Comparison of ENCODE assay signal across 9 mouse cellular contexts in the genomic region with DNA sequence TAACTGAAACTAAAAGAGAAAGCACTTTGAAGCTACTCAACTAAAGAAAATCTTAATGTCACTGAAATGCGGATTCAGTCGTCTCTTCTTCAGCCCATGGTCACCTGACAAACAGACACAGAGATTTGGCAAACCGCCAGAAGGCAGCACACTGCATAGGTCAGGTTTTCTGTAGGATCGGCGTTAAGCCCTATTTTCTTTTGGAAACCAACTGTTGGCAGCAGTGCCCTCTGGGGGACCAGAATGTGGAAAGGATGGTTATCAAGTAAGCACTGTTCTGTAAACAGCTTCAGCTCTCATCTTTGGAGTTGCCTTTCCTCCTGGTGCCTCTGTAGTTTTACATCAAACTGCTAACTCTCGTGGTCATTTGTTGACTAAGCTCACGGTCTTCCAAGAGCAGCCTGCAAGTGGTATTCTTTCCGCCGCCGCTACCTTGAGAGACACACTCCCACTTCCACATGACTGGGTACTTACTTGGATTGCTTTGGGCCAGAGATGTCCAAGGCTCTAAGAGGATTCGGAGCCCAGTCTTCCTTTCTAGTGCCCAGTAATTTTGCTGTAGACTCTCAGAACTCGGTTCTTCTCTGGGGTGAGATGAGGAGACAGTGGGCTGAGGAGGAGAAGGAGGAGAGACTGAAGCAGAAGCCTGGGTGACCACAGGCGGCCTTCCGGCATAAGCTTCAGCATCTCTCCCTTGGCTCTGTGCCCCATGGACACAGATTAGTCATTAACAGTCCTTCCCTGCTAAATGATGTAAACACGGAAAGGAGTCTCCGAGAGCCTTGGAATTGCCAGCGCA. TPM values are rescaled to one million over a fixed set of nuclear protein-coding genes. Genes with fewer than 3 reads are reported as not detected.
DNase-seq lines count a peak whose midpoint lies in the region; ATAC-seq and TF ChIP-seq lines count a peak whose summit lies in the region.
"Had no signal": no experiment of that assay in that cellular context is flagged by ENCODE, and none has a peak within 500 bp of the region (broad histone marks: within the 10 kb centered on the region; RNA-seq: fewer than 3 reads in every experiment).

A gene (minus strand): TSS at position 657 of the 799 bp plus-strand sequence.

- DNase-seq in 416B (ENCODE audit: low read depth) (peak; percentile 17), Patski (ENCODE audit: low read depth, low spot score) (peak; percentile 56)
- peak; percentile 67 to 71 for DNase-seq in heart, adult 18-20 months
- DNase-seq in kidney, postnatal 0 days (ENCODE audit: low spot score), result peak; percentile 56
- DNase-seq in layer of hippocampus, adult 8-10 months (ENCODE audit: low spot score in 2 of 2), result no peak
- no peak for DNase-seq in left cerebral cortex, adult 11 months (ENCODE audit: low spot score)

- TF ChIP-seq CTCF in Patski (IDR thresholded peaks at IDR 0.05), result no peak
- TF ChIP-seq CTCF in kidney, postnatal 0 days (IDR thresholded peaks at IDR 0.05; ENCODE audit: low read depth), result 0 out of 2 replicates have a peak, but pooled peaks have one; percentile 6

- no peaks in the 10 kb centered on the region for H3K36me3 ChIP-seq in kidney, postnatal 0 days (ENCODE audit: insufficient read depth, low read length)
- no peaks in the 10 kb centered on the region for H3K36me3 ChIP-seq in stomach, embryonic 16.5 days (ENCODE audit: control insufficient read depth, insufficient read depth, low read length)

- no peaks in the 10 kb centered on the region for H3K9me3 ChIP-seq in kidney, postnatal 0 days (replicated peaks; ENCODE audit: low read length)
- no peaks in the 10 kb centered on the region for H3K9me3 ChIP-seq in stomach, embryonic 16.5 days (replicated peaks; ENCODE audit: control insufficient read depth, low read length)

- H3K4me1 ChIP-seq in kidney, postnatal 0 days (replicated peaks; ENCODE audit: insufficient read depth, low read length), result no peaks in the 10 kb centered on the region
- H3K4me1 ChIP-seq in stomach, embryonic 16.5 days (ENCODE audit: control insufficient read depth, insufficient read depth, low read length), result peaks cover 2% of the 10 kb centered on the region; the same call in 1 of the 2 replicates

- CTCF ChIA-PET in Patski (lab: Charles Lee), result interaction anchor here (1.3 to 1.6 kb wide), 3 partner anchors 8 to 60 kb away, joined by 3 to 6 read pairs (median 4); no protein-coding TSS in a partner anchor

- WGBS in kidney, postnatal 0 days, result 63% methylated on average over 17 of the region's 17 CpGs
- WGBS in stomach, embryonic 16.5 days, result 51% methylated on average over 17 of the region's 17 CpGs

- ATAC-seq in Patski, result peak; percentile 51
- ATAC-seq in kidney, postnatal 0 days (replicated peaks; ENCODE audit: low FRiP score, low read depth), result peak; percentile 47; the same call in 1 of the 2 replicates
- peak; percentile 38; the same call in 1 of the 2 replicates for ATAC-seq in stomach, embryonic 16.5 days (ENCODE audit: insufficient read depth, low FRiP score)
- no peak for ATAC-seq in megakaryocyte-erythroid progenitor cell, adult 5-6 weeks (replicated peaks; ENCODE audit: low FRiP score, low TSS enrichment, poor library complexity, severe bottlenecking)

- no peak within 1 kb of the TSS for H3K27ac ChIP-seq in kidney, postnatal 0 days
- no peak within 1 kb of the TSS for H3K27ac ChIP-seq in stomach, embryonic 16.5 days (ENCODE audit: low read length)
- H3K27ac ChIP-seq: macrophage had no signal

- H3K9ac ChIP-seq in kidney, postnatal 0 days (ENCODE audit: low read depth, low read length), result no peak within 1 kb of the TSS
- H3K9ac ChIP-seq in stomach, embryonic 16.5 days (ENCODE audit: low read length), result no peak within 1 kb of the TSS

- in situ Hi-C loops in Patski (cut with MboI; ENCODE audit: low pct_unique_long_range_greater_than_20kb), result no loop called here

- H3K4me2 ChIP-seq in kidney, postnatal 0 days (ENCODE audit: low read length), result 0 out of 2 replicates have a peak within 1 kb of the TSS, but pooled peaks have one; percentile 3
- H3K4me2 ChIP-seq in stomach, embryonic 16.5 days (ENCODE audit: low read depth, low read length), result no peak within 1 kb of the TSS

- H3K4me3 ChIP-seq in kidney, postnatal 0 days (replicated peaks; ENCODE audit: low read depth, low read length), result no peak within 1 kb of the TSS
- no peak within 1 kb of the TSS for H3K4me3 ChIP-seq in stomach, embryonic 16.5 days (replicated peaks; ENCODE audit: low read length)

- H3K27me3 ChIP-seq in Patski, result no peaks in the 10 kb centered on the region
- no peaks in the 10 kb centered on the region for H3K27me3 ChIP-seq in kidney, postnatal 0 days (ENCODE audit: insufficient read depth, low read length)
- H3K27me3 ChIP-seq in stomach, embryonic 16.5 days (ENCODE audit: control insufficient read depth, insufficient read depth, low read length), result no peaks in the 10 kb centered on the region

- POLR2A ChIA-PET in Patski (lab: Charles Lee), result interaction anchor here (0.6 kb wide), 1 partner anchor 147 kb away, joined by 3 read pairs; no protein-coding TSS in a partner anchor

RNA-seq across cellular contexts. Expression of the gene that starts here (rescaled TPM):
- 1.3 TPM for polyA plus RNA-seq in Patski (2021)
- under 1 TPM; 0.28 to 0.37 TPM for total RNA-seq in heart, adult 18-20 months (2021)
- 12.0 and 12.4 TPM in 2 replicates for polyA plus RNA-seq in kidney, postnatal 0 days (2015; fragmentation: Nextera tagmentation; extraction: Ambion mirVana)
- polyA plus RNA-seq in stomach, embryonic 16.5 days (2015; fragmentation: Nextera tagmentation; extraction: Ambion mirVana), result 8.2 and 8.6 TPM in 2 replicates
- not detected in 2 replicates for total RNA-seq in megakaryocyte-erythroid progenitor cell, adult 5-6 weeks (2014; fragmentation: Nextera tagmentation)
- not detected in 2 replicates for total RNA-seq in megakaryocyte-erythroid progenitor cell, adult 5-6 weeks (2017)
- total RNA-seq in layer of hippocampus, adult 8-10 months (2022), result under 1 TPM; 0.14 to 0.54 (median 0.21) TPM
- polyA plus RNA-seq: macrophage had no signal

Comparison
In these comparisons a context has a peak if more than half of its experiments do, and no peak if none do; other contexts are left out.
1. Peak in DNase-seq in heart, adult 18-20 months; RNA of the gene not detected or under 1 TPM.
2. DNase-seq: peak in 416B (single experiment), Patski (single experiment) and kidney, postnatal 0 days (single experiment); none in layer of hippocampus, adult 8-10 months (0 of 2) and left cerebral cortex, adult 11 months (single experiment).